Mouse (Mus musculus): ENCODE measurements around the gene Gng12.

Gng12 gene

DNA sequence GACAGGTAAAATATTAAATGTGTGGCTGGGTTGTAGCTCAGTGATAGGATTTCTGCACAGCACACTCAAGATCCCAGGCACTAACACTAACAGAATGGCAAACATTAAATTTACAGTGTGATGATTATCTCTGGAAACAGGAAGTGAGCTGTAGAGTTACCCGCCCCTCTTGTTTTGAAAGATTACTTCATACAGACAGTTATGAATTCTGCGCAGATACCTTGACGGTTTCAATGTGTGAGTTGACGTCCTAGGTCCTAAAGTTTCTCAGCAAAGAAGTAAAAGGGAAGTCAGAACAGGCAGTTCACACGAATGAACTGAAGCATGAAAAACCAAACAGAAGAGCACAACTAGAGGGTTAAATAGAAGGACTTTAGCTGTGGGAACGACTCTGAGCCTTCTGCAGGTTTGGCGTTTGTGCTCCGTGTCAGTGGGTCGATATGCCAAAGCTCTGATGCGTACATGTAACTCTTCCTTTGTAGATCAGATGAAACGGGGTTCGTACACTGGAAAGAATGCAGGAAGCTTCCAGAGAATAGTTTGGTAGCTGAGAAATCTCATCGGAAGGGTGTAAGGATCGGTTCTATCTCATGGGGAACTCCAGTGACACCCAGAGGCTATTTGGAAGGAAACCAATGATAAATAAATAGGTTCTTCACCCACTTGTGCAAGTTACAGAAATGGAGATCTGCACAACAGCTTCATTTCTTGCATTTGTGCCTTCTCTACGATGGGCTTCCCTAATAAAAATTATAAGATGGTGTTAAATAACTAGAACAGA, 160.1 kb downstream of the Gng12 start:
- no peak for DNase-seq (ENCODE audit: low spot score)

DNA sequence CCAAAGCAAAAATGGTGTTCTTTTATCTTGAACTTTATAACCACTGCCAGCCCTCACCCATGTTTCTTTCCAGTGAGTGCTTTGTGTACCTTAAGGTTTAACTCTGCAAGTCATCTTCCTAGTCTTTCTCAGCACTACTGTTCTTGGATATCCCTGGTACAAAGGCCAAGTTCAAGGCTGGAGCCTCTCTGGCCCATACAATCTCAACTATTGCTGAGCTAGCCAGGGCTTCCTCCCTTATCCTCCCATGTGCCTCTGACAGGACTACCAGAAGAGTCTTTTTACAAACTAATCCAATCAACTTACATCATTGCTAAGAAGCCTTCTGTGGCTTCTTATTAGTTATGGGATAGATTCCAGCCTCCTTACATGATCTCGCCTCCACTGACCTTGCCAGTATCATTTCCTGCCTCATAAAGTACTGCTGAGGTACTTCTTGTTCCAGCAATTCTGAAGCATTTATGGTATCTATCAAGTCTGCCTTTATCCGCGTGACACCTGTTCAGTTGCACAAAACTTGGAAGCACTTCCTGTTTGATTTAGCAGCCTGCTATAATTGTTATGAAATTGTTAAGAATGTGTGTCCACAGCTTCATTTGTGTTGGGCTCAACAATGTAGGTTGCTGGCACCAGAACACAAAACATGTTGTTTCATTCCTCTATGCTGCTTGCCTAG, 160.8 kb downstream of the Gng12 start:
- no peak for DNase-seq (ENCODE audit: low spot score)

DNA sequence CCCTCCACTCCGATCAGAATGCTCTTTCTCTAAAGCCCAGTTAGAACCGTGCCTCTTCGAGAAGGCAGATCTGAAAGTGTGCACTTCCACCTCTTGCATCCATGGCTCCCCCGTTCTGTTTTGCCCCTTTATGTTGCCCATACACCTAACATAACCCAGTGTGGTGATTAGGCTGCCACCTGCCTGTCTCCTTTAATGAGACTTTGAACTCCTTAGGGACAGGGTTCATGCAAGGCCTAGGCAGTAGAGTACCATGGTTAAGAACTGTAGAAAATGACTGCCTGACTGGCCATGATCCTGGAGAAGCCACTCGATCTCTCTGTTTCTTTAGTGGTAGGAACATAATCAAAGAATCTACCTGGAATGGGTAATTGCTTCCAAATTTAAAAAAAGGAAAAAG, 161.4 kb downstream of the Gng12 start:
- DNase-seq (ENCODE audit: low spot score): no peak

DNA sequence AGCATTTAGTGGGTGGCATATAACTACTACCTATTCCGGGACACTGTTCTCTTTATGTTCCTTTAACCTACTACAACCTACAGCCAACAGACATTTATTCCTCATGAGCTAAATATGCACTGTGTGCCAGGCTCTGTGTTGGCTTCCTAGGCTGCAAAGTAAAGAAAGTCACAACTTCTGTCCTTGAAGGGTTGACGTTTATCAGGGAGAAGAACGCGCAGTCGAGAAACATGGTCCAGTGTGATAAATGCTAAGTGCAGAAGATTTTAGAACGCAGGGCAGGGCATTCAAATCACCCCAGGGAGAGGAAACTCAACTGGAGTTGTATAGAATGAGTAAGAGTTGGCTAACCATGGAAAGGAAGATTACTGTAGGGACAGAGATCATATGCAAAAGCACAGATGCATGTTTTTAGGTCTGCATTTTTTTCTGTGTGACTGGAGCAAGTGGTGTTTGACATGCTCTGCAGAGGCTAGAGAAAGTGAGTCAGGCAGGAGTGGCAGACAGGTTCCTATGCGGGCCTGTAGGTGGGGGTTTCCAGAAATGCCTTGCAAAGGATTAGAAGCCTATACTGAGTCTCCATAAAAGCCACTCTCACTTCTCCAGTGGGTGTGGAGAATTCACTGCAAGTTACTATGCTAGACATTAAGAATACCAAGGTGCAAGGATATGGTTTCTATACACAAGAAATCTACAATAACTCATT, 161.9 kb downstream of the Gng12 start:
- no peak for DNase-seq (ENCODE audit: low spot score)

DNA sequence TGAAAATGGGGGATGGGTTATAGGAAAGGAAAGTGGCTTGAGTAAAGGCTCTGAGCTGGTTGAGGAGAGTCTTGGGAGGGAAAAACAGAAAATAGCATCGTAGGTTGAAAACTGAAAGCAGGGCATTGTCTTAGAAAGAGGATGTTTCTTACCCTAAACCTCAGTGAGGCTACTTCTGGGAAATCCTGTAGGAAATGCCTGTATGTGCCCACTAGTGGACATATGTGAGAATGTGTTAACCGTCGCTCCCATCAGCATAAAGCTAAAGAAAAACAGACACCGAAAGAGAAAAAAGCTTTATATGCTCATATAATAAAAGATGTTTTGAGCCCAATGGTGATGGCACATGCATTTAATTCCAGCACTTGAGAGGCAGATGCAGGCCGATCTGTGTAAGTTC, 163.9 kb downstream of the Gng12 start:
- DNase-seq (ENCODE audit: low spot score): no peak

DNA sequence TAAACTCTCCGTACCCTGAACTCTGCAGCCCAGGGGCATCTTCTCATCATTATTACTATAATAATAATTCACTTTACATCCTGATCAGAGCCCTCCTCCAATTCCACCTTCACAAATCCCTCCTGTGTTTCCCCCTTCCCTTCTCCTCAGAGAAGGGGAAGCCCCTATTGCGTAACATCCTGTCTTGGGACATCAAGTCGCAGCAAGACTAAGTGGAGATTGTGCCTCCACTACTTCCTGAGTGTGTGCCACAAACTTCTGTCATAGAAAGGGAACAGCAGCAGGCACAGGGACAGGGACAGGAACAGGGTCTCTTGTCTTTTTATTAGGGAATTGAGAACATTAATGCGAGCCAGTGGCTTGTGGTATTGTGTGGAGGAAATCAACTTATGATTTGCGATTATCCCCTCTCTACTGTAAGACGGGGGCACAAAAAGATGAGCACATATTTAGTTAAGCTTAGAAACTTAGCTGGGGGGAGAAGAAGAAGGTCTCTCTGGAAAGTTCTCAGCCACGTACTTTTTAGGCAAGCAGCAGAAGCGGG, 173.1 kb downstream of the Gng12 start:
- DNase-seq (ENCODE audit: low spot score): no peak

DNA sequence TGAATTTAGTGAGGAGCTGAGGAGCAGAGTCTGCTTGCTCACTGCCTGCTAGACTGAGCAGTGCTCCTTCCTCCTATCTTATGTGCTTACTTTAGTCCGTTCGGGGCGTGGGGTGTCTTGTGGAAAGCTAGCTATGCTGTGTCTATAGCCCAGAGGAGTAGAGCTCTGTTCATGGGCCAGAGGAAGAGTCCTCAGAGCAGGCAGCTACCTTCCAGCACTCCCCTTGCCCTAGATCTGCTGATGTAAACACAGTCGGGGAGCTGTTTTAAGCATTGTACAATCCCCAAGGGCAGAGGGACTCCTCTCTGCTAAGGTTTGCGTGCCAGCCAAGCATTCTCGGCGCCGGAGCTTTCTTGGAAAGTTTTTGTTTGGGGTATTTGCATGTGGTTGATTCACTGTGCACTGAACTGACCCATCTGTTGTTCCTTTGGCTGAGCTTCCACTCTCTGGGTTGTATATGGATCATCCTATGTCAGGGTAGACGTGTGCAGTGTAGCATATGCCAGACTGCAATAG, 173.7 kb downstream of the Gng12 start:
- peak; percentile 25 for DNase-seq (ENCODE audit: low spot score)

Measured in retina, embryonic 14.5 days (tissue).